Mouse (Mus musculus): ENCODE measurements around the gene Gtf2f2.
A peak's percentile ranks its signal among the peaks of the same experiment; 100 is the strongest.
"Not testable (repeated sequence)": the region's sequence is repeated elsewhere in the genome, so short reads cannot be mapped to it uniquely, and the experiment has no call there.

The Gtf2f2 gene

DNA sequence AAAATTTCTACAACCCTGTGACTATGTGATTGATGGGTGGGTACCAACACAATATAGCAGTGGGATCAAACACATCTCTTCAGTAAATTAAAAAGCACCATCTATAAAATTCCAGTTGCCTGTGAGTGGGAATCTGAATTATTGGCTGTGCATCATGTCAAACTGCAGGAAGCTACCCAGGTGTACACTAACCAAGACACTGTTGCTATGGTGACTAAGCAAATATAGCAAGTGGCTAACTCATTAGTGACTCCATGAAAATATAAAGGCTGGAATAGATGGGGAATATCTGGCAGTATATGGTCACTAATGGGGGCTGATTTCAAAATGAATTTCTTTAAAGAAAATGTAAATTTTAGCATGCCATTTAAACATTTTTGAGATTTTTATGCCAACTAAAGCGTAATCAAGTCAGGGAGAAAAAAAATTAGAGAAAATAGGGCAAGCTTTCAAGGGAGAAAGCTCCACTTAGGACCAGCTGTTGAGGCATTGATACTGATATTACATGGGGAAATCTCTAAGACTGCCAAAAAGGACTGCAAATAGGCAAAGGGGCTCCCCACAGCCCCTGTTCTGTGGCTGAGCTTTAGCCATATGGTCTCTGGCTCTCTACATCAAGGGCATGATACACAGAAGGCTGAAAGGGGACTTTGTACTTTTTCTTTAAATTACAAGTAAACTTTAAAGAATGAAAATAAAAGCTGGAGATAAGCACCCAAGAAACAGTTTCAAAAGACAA lies 87.2 kb downstream of the Gtf2f2 start:
- no peak for DNase-seq (ENCODE audit: inconsistent age in 2 of 2, low spot score in 1 of 2)

DNA sequence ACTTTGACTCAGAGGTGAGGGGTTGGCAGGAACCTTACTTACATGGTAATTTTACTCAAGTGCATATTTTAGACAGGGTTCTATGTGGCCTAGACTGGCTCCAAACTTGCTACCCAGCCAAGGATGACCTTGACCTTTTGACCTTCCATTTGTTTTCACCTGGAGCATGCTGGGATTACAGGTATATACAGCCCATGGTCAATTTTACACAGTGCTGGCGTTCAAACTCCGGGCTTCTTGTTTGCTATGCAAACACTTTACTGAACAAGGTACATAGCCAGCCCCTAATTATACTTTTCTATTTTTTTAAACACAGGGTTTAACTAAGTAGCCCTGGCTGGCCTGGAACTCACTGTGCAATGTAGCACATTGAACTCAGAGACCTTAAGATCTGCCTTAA lies 98.0 kb downstream of the Gtf2f2 start:
- no peak for DNase-seq (ENCODE audit: inconsistent age in 2 of 2, low spot score in 1 of 2)

DNA sequence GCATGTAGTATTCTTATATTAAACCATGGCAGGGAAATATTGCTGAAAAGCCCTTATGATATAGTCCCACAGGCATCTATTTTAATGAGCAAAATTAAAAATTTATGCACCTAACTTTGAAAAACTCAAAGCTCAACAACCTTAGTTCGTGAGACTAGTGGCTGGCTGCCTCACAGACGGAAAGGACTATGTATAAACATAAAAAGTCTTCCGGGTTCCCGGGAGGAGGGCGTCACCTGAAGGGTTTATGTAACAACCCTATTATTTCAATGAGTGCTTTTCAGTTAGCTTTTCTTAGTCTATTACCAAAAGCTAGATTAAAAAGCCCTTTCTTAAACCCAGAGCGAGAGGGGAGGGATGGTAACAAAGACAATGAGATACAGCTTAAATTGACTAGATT lies 98.7 kb downstream of the Gtf2f2 start:
- no peak for DNase-seq (ENCODE audit: inconsistent age in 2 of 2, low spot score in 1 of 2)

DNA sequence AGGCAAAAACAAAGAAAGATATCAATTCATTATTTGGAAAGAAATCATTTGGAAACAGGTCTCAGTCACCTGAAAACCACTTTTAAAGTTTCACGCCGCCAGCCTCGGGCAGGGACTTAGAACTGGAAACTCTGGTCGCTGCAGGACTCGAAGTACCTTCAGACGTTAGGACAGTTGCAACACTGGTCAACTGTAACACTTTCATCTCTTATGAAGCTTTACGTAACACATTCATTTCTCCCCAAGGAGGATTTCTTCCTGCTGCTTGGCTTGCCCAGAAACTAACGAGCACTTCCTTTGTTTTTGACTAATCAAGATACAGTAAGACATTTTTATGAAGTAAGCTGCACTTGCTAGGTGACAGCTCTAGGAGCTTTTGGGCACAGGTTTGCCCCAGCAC lies 103.7 kb downstream of the Gtf2f2 start:
- DNase-seq (ENCODE audit: inconsistent age in 2 of 2, low spot score in 1 of 2) = no peak

DNA sequence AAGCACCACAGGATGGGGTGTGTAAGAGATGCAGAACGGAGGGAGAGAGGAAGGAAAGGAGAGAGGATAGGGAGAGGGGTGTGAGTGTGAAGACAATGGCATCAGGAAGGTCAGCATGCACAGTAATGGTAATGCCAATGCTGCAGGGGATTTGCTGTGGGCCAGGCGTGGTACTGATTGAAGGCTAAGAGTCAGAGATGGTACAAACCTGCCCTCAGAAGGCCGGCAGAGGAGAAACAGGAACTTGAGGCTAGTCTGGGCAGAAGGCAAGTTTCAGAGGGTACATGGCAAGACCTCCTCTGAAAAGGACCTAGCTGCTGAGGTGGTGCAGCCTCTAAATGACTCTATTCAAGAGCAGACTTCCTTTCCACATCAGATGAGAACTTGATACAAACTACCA lies 105.7 kb downstream of the Gtf2f2 start:
- DNase-seq (ENCODE audit: inconsistent age in 2 of 2, low spot score in 1 of 2) = no peak

DNA sequence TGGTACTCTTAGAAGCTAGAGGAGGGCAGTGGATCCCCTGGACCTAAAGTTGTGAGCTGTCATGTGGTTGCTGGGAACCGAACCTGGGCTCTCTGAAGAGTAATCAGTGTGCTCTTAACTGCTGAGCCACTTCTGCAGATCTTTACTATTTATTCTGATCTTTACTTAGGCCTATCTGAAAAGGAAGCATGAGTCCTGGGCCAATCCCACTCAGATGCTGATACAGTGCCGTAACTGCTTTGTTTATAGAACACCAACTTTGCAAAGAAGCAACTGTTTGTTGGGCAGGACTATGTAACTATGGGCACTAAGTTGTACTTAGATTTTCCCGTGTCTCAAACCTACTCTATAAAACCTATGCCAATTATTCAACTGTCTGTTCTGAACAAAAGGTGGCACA lies 107.5 kb downstream of the Gtf2f2 start:
- DNase-seq (ENCODE audit: inconsistent age in 2 of 2, low spot score in 1 of 2) = no peak

DNA sequence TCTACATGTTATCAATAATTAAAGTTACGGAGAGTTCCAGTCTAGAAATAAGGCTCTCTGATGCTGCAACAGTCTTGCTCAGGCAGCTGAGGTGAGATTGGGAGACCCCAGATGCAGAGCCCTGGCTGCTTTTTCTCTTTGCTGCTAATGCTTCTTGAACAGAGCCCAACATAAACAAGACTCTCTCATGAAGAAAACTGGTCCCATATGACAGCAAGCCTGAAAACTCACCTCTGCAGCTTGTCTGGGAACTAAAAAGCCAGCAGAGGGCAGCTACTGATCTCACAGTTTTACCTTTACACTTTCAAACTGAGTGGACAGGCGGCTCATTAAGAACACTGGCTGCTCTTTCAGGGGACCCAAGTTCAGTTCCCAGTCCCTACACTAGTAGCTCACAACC lies 108.7 kb downstream of the Gtf2f2 start:
- DNase-seq (ENCODE audit: inconsistent age in 2 of 2, low spot score in 1 of 2) = no peak

DNA sequence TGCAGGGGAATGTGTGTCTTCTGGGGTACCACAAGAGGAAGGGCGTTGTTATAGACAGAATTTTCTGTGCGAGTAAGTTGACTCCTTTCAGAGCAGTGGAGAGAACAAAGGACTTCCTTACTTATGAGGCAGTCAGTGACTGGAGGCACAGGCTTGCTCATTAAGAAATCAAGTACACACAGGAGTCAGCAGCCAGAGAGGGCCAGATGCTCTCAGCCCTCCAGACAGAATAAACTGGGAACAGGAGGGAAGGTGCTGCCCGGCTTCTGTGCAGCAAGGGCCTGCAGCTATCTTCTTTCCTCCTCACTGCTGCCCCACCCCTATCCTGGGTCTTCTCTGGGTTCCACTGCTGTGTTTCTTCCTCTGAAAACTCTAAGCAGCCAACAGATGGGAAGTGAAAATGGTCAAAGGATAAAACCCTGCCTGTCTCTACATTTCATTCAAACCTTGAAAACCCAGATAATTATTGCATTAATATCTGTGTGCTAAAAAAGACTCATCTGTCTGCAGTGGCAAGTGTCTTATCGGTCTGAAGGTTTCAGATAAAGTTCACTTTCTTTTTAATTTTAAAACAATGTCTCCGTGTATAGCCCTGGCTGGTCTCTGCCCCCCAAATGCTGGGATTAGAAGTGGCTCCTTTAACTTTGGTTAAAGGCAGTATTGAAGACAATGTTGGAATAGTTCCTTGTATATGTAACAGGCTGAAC lies 109.7 kb downstream of the Gtf2f2 start:
- DNase-seq (ENCODE audit: inconsistent age in 2 of 2, low spot score in 1 of 2) = no peak

DNA sequence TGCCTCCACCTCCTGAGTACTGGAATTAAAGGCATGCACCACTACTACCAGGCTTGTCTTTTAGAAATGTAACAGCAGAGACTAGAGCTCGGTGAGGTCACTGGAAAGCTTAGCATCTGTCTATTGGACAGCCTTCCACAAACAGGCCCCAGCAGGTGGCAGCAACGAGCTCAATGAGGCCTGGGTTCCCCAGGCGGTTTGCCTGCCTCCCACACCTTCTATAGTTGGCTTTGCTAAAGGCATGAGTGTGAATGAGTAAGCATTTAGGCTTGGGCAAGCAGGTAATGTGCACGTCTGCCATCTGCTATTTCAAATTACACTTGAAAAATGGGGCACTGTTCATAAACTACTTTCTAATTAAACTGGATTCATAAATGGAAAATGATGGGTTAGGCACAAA lies 111.1 kb downstream of the Gtf2f2 start:
- peak; percentile 80 to 93 for DNase-seq (ENCODE audit: inconsistent age in 2 of 2, low spot score in 1 of 2)

DNA sequence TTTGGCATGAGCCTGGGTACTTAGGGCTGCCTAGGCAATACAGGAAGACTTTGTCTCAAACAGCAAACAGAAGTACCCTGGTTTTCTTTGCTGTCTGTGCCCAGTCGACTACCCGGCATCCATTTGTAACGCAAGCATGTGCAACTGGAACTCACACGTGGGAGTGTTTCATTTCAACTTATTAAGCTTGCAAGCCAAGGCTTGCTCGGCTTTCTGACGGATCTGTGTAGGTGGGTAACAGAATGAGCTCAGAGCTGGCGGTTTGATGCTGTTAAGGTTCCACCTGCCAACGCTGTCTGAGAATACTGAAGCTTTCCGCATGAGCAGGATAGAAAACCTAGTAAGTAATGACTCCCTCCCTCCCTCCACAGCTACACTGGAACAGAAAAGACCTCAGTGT lies 118.5 kb downstream of the Gtf2f2 start:
- no peak for DNase-seq (ENCODE audit: inconsistent age in 2 of 2, low spot score in 1 of 2)

DNA sequence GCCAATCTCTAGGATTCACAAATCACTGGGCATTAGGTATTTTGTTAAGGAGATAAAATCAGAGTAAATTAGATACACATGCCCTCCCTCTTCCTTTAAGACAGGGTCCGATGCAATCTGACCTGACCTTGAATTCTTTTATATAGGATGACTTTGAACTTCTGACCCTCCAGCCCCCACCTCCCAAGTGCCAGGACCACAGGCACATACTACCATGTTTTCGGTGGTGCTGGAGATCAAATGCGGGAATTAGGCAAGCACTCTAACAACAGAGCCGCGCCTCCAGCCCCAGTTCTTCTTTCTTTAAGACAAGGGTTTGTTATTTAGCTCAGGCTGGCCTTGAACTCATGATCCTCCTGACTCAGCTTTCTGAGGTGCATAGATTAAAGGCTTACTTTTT lies 126.8 kb downstream of the Gtf2f2 start:
- no peak for DNase-seq (ENCODE audit: inconsistent age in 2 of 2, low spot score in 1 of 2)

DNA sequence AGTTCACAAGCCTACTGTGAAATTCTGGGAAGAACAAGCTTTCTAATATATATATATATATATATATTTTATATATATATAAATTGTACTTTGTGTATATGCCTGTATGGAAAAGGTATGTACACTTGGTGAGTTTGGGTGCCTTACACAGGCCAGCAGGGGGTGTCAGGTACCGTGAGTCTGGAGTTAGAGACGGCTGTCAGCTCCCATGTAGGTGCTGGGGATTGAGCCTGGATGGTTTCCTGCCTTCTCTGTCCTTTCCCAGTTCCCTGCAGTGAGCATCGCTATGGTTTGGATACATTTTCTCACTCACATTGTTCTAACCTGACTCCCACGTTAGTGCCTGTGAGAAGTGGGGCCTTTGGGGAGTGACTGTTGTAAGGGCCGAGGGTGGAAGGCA lies 127.3 kb downstream of the Gtf2f2 start:
- DNase-seq (ENCODE audit: inconsistent age in 2 of 2, low spot score in 1 of 2) = no peak

DNA sequence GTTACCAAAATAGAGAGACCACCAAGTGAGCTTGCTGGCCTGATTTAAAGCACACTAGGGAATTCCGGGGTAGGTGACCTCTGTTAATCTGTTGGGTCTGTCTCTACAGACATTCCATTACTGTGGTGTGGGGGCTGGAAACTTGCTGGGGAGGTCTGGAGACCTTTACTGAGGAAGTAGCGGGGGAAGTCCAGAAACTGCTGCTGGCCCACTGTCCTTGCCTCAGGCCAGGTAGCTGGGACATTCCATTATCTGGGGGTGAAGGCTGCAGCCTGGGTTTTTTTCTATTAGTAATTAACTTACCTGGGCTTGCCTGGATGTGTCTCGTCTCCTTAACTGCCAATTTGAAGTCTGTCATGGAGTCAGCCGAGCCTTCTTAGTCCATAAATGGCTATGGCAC lies 128.8 kb downstream of the Gtf2f2 start:
- no peak for DNase-seq (ENCODE audit: inconsistent age in 2 of 2, low spot score in 1 of 2)

DNA sequence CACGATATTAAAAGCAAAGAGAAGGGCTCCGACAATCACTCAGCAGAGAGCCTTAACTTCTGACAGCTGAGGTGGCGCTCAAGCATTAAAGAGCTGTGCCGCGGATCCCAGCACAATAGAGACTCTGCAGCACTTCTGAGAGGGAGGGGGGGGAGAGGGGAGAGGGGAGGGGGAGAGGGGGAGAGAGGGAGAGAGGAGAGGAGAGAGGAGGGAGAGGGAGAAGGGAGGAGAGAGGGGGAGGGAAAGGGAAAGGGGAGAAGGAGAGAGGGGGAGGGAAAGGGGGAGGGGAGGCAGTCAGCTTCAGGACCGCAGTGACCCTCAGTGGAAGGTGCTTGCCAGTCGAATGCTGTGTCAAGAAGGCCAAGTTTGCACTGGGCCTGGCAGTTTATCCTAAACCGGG lies 131.7 kb downstream of the Gtf2f2 start:
- DNase-seq (ENCODE audit: inconsistent age in 2 of 2, low spot score in 1 of 2) = no peak

DNA sequence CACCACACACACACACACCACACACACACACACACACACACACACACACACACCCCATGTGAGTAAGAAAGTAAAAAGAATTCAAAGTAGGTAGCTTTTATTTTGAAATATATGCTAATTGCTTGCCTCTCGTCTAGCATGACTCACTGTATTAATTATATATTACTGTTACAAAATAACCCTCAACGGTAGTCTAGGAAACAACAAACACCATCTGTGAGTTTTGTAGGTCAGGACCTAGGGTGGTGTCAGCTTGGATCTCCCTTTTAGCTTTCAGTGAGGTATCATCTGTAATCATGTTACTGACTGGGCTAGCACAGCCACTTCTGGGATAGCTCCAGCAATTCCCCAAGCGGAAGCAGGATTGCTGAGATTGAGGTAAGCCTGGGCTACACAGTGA lies 133.4 kb downstream of the Gtf2f2 start:
- DNase-seq (ENCODE audit: inconsistent age in 2 of 2, low spot score in 1 of 2) = no peak

DNA sequence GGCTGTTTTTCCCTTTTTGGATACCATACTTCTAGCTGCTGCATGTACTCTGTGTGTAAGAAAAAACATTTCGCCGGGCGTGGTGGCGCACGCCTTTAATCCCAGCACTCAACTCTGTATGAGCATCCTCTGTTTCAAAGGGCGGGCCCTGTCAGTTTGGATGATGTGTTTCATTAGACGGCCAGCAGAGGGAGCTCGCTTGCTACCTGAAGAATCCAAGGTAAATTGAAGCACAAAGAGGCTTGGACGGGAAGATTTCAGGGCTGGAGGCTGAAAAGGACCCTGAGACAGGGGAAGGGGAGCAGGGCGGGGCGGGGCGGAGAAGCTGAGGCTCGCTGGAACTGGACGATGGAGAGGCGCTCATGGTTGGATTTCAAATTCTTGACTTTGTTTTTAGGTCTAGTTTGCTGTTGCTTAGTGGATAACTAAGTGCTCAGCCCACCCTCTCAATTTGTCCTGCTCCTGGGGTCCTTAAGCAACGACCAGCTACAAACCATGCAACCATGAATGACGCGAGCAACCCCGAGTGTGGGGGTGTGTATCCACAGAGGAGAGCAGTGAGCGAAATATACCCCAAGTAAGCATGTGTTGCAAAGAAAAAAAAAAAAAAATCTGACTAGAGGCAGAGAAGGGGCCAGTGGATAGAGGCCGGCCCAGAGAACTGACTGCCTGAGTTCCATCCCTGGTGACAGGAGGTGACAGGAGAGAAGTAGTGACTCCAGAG lies 134.2 kb downstream of the Gtf2f2 start:
- peak; percentile 69 to 91 for DNase-seq (ENCODE audit: inconsistent age in 2 of 2, low spot score in 1 of 2)

DNA sequence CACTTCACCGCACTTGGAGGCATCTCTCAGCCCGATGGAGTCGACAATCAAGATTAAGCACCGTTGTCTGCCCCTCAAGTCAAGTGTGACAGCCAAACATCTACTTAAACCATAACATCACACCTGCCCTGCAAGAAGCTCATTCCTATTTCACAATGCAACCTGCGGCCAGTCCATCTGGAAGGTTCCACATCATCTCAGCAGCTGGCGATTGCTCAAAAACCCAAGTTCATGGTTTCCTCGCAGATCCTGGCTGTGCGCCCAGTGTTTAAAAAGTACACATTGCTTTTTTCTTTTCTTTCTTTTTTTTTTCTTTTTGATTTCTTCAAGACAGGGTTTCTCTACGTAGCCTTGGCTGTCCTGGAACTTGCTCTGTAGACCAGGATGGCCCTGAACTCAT lies 137.1 kb downstream of the Gtf2f2 start:
- DNase-seq (ENCODE audit: inconsistent age in 2 of 2, low spot score in 1 of 2) = peak; percentile 58 to 71

DNA sequence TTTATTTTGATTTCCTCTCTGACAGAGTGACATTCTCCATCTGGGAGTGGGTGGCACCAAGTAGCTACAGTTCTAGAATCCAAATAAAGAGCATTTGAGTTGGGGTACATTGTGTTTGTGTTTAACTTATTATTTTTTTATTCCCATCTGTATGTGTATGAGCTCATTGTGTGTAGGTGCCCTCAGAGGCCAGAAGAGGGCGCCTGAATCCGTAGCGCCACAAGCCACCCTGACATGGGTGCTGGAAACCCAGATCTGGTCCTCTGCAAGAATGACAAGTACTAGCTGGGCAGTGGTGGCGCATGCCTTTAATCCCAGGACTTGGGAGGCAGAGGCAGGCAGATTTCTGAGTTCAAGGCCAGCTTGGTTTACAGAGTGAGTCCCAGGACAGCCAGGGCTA lies 138.9 kb downstream of the Gtf2f2 start:
- no peak for DNase-seq (ENCODE audit: inconsistent age in 2 of 2, low spot score in 1 of 2)

DNA sequence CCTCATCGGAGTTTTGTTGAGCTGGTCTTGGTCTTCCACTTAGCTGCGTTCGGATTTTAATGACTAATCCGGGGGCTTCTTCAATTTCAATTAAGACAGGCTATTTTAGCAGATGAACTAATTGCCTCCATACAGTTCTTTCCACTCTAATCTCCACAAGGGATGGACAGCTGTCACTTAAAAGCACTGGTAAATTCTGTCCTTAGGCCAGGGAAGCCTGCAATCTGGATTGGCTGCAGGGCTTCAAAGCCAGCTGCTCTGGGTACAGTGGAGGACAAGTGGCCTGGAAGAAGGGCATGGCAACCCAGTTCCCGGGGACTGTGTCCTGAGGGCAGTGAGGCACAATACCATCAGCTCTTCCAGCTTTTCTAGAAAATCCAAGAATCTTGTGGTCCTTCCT lies 139.6 kb downstream of the Gtf2f2 start:
- peak in 1 of 2 experiments; percentile 43 for DNase-seq (ENCODE audit: inconsistent age in 2 of 2, low spot score in 1 of 2)

DNA sequence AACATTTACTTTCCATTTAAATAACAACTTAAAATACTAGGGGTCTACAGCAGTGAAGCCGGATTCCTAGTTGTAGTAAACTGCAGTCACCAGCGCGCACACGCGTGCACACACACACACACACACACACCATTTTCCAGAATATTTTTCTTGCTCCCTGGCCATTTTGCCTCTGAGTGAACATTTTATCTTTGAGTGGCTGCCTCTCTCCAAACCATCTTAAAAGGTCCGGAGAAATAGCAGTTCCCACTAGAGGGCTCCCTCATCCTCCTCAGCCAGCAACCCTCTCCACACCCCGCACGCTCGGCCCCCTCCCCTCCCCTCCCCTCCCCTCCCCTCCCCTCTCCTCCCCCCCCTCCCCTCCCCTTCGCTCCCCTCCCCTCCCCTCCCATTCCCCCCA lies 140.0 kb downstream of the Gtf2f2 start:
- peak in 1 of 2 experiments; percentile 71 for DNase-seq (ENCODE audit: inconsistent age in 2 of 2, low spot score in 1 of 2)

DNA sequence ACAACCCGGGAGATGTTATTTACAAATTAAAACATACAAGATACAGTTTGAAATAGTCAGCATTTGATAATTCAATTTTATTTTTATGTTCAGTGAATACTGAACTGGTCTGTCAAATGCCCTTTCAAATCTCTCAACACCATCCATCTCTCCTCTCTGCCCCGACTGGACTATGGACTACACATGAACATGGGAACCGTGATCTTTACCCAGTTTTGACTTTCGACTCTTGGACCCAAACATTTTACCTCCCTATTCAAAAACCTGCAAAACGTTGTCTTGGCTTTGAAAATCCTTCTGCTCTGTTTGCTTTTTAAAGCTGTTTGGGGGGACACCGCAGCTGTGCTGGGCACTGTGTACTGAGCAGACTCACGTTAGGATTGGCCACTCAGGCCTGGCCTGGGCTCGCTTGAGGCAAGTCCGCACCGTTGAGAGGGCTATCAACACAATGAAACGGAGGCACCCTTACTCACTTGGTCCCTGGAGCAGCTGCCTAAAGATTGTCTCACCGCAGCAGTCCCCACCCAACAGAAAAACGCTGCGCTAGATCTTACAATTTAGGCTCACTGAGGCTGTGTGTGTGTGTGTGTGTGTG lies 140.8 kb downstream of the Gtf2f2 start:
- DNase-seq (ENCODE audit: inconsistent age in 2 of 2, low spot score in 1 of 2) = no peak

DNA sequence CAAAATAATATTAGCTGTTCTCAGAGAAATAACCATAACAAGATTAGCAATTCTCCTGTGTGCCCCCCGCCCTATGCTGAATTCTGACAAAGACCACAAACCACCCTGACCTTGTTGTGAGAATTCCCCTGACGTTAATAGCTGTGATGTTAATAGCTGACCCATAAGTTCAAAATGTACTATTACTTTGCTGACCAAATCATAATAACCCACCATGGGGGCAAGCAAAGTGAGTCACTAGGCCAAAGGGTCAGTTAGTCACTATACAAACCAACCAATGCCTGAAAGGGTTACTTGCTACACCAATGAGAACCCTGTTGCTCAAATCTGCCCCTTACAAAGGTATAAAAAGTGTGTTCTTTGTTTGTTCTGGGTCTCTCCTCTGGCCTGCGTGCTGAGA lies 142.6 kb downstream of the Gtf2f2 start:
- not testable (repeated sequence) for DNase-seq (ENCODE audit: inconsistent age in 2 of 2, low spot score in 1 of 2)
